Mouse (Mus musculus): Measurements from ENCODE around the gene Borcs7. TPM values are rescaled to one million over a fixed set of nuclear protein-coding genes. Genes with fewer than 3 reads are reported as not detected.

Gene Borcs7
- total RNA-seq, 2 experiments from 2014 or later: 5.4 to 9.6 TPM

- ATAC-seq (replicated peaks; ENCODE audit: poor library complexity, severe bottlenecking): peak; percentile 46
These were observed 27.5 kb upstream of the Borcs7 start for GRCm38 (mm10) chr19:46662214-46662613.

GRCm38 (mm10) chr19:46662784-46663183 lies 26.9 kb upstream of the Borcs7 start:
- ATAC-seq (replicated peaks; ENCODE audit: poor library complexity, severe bottlenecking): no peak

- no peak for ATAC-seq (replicated peaks; ENCODE audit: poor library complexity, severe bottlenecking)
These were observed 24.2 kb upstream of the Borcs7 start for GRCm38 (mm10) chr19:46665474-46665873.

GRCm38 (mm10) chr19:46667300-46667699 lies 22.4 kb upstream of the Borcs7 start:
- ATAC-seq (replicated peaks; ENCODE audit: poor library complexity, severe bottlenecking): no peak

- no peak for ATAC-seq (replicated peaks; ENCODE audit: poor library complexity, severe bottlenecking)
These were observed 21.4 kb upstream of the Borcs7 start for GRCm38 (mm10) chr19:46668263-46668662.

GRCm38 (mm10) chr19:46669802-46670201 lies 19.9 kb upstream of the Borcs7 start:
- ATAC-seq (replicated peaks; ENCODE audit: poor library complexity, severe bottlenecking): no peak

- peak; percentile 76; the same call in 1 of the 2 replicates for ATAC-seq (replicated peaks; ENCODE audit: poor library complexity, severe bottlenecking)
These were observed 19.0 kb upstream of the Borcs7 start for GRCm38 (mm10) chr19:46670691-46671090.

GRCm38 (mm10) chr19:46672766-46673418 lies 16.8 kb upstream of the Borcs7 start, which contains the start of gene Cyp17a1:
Gene Cyp17a1, minus strand, starts transcription at chr19:46673172.
- ATAC-seq (replicated peaks; ENCODE audit: poor library complexity, severe bottlenecking): no peak

- no peak for ATAC-seq (replicated peaks; ENCODE audit: poor library complexity, severe bottlenecking)
These were observed 14.1 kb upstream of the Borcs7 start for GRCm38 (mm10) chr19:46675641-46676040.

- ATAC-seq (replicated peaks; ENCODE audit: poor library complexity, severe bottlenecking): no peak
These were observed 9.9 kb upstream of the Borcs7 start for GRCm38 (mm10) chr19:46679720-46680383.

GRCm38 (mm10) chr19:46690387-46690786 lies 681 bp downstream of the Borcs7 start:
- ATAC-seq (replicated peaks; ENCODE audit: poor library complexity, severe bottlenecking): no peak

GRCm38 (mm10) chr19:46691078-46691477 lies 1.4 kb downstream of the Borcs7 start:
- no peak for ATAC-seq (replicated peaks; ENCODE audit: poor library complexity, severe bottlenecking)

GRCm38 (mm10) chr19:46693146-46693545 lies 3.4 kb downstream of the Borcs7 start:
- no peak for ATAC-seq (replicated peaks; ENCODE audit: poor library complexity, severe bottlenecking)

- no peak for ATAC-seq (replicated peaks; ENCODE audit: poor library complexity, severe bottlenecking)
These were observed 6.8 kb downstream of the Borcs7 start for GRCm38 (mm10) chr19:46696482-46696881.

GRCm38 (mm10) chr19:46696943-46697342 lies 7.2 kb downstream of the Borcs7 start:
- ATAC-seq (replicated peaks; ENCODE audit: poor library complexity, severe bottlenecking): no peak

- ATAC-seq (replicated peaks; ENCODE audit: poor library complexity, severe bottlenecking): peak; percentile 50
These were observed 8.3 kb downstream of the Borcs7 start for GRCm38 (mm10) chr19:46697840-46698517.

GRCm38 (mm10) chr19:46699011-46699481 lies 9.3 kb downstream of the Borcs7 start:
- ATAC-seq (replicated peaks; ENCODE audit: poor library complexity, severe bottlenecking): peak; percentile 83

- ATAC-seq (replicated peaks; ENCODE audit: poor library complexity, severe bottlenecking): no peak
These were observed 11.4 kb downstream of the Borcs7 start for GRCm38 (mm10) chr19:46701156-46701555.

- peak; percentile 58 for ATAC-seq (replicated peaks; ENCODE audit: poor library complexity, severe bottlenecking)
These were observed 16.2 kb downstream of the Borcs7 start for GRCm38 (mm10) chr19:46705779-46706495.

GRCm38 (mm10) chr19:46706540-46707295 lies 17.0 kb downstream of the Borcs7 start:
- no peak for ATAC-seq (replicated peaks; ENCODE audit: poor library complexity, severe bottlenecking)

All from granulocyte monocyte progenitor cell, adult 5-6 weeks (primary cell).